In genomic region chr5:150409451-150410045, GRCm38 (mm10) we compare ENCODE assay signal across 12 mouse cellular contexts.
DNase-seq lines count a peak whose midpoint lies in the region; ATAC-seq and TF ChIP-seq lines count a peak whose summit lies in the region.
"Had no signal": no experiment of that assay in that cellular context is flagged by ENCODE, and none has a peak within 500 bp of the region (broad histone marks: within the 10 kb centered on the region; RNA-seq: fewer than 3 reads in every experiment).

No protein-coding gene starts in this region.

- H3K4me2 ChIP-seq in heart, embryonic 13.5 days = no peak overlapping the region
- H3K4me2 ChIP-seq in midbrain, embryonic 16.5 days (ENCODE audit: low read length) = no peak overlapping the region
- H3K4me2 ChIP-seq: embryonic facial prominence, embryonic 13.5 days; hindbrain, embryonic 14.5 days had no signal

- H3K27me3 ChIP-seq in heart, embryonic 13.5 days (replicated peaks) = no peaks in the 10 kb centered on the region
- H3K27me3 ChIP-seq in midbrain, embryonic 16.5 days (ENCODE audit: control insufficient read depth, insufficient read depth, low read depth, low read length) = no peaks in the 10 kb centered on the region
- H3K27me3 ChIP-seq in cerebellum, adult 2 months (ENCODE audit: control insufficient read depth, insufficient read depth, low read length) = no peaks in the 10 kb centered on the region
- H3K27me3 ChIP-seq: embryonic facial prominence, embryonic 13.5 days had no signal

- H3K9me3 ChIP-seq in heart, embryonic 13.5 days = peaks cover 8% of the 10 kb centered on the region; the same call in 1 of the 2 replicates
- H3K9me3 ChIP-seq in midbrain, embryonic 16.5 days (replicated peaks; ENCODE audit: control insufficient read depth, low read length, poor library complexity, severe bottlenecking) = peaks cover 3% of the 10 kb centered on the region; the same call in 1 of the 2 replicates
- H3K9me3 ChIP-seq: embryonic facial prominence, embryonic 13.5 days had no signal

- no peak for ATAC-seq in heart, embryonic 13.5 days (ENCODE audit: extremely low read depth, insufficient number of reproducible peaks, low FRiP score, low TSS enrichment)
- peak; percentile 14 for ATAC-seq in activated CD4-positive, CD25-positive, alpha-beta regulatory T cell, adult 4 months
- ATAC-seq in midbrain, embryonic 16.5 days = no peak

- H3K9ac ChIP-seq in heart, embryonic 13.5 days = no peak overlapping the region
- no peak overlapping the region for H3K9ac ChIP-seq in midbrain, embryonic 16.5 days (ENCODE audit: low read depth, low read length)
- H3K9ac ChIP-seq: embryonic facial prominence, embryonic 13.5 days; hindbrain, embryonic 14.5 days had no signal

- peak overlapping the region; percentile 39 for H3K27ac ChIP-seq in heart, embryonic 13.5 days (replicated peaks)
- H3K27ac ChIP-seq in midbrain, embryonic 16.5 days (ENCODE audit: low read length) = no peak overlapping the region
- H3K27ac ChIP-seq in cerebellum, adult 2 months (ENCODE audit: insufficient read depth, low read length) = no peak overlapping the region
- H3K27ac ChIP-seq: gastrocnemius, adult 2 months; hindbrain, embryonic 14.5 days; left cerebral cortex, adult 2 months had no signal

- 59% methylated on average over 15 of the region's 15 CpGs for WGBS in heart, embryonic 13.5 days
- 76% methylated on average over 15 of the region's 15 CpGs for WGBS in midbrain, embryonic 16.5 days
- WGBS in cerebellum, adult 2 months = 74% methylated on average over 15 of the region's 15 CpGs

- H3K4me1 ChIP-seq in heart, embryonic 13.5 days = peaks cover 16% of the 10 kb centered on the region
- no peaks in the 10 kb centered on the region for H3K4me1 ChIP-seq in midbrain, embryonic 16.5 days (ENCODE audit: control insufficient read depth, insufficient read depth, low read length)
- no peaks in the 10 kb centered on the region for H3K4me1 ChIP-seq in cerebellum, adult 2 months (ENCODE audit: control insufficient read depth, insufficient read depth, low read length)

- peaks cover 55% of the 10 kb centered on the region for H3K36me3 ChIP-seq in heart, embryonic 13.5 days
- H3K36me3 ChIP-seq in midbrain, embryonic 16.5 days (ENCODE audit: control insufficient read depth, insufficient read depth, low read length) = peaks cover 36% of the 10 kb centered on the region

- no peak overlapping the region for H3K4me3 ChIP-seq in heart, embryonic 13.5 days
- no peak overlapping the region for H3K4me3 ChIP-seq in midbrain, embryonic 16.5 days (ENCODE audit: low read depth, low read length)
- no peak overlapping the region for H3K4me3 ChIP-seq in cerebellum, adult 2 months (replicated peaks; ENCODE audit: insufficient read depth, low read depth, low read length)
- H3K4me3 ChIP-seq: embryonic facial prominence, embryonic 13.5 days; gastrocnemius, adult 2 months; left cerebral cortex, adult 2 months had no signal

- TF ChIP-seq POLR2A in cerebellum, adult 2 months (IDR thresholded peaks at IDR 0.05; ENCODE audit: borderline replicate concordance, insufficient read depth, low read length) = no peak

- no peak for TF ChIP-seq CTCF in cerebellum, adult 2 months (IDR thresholded peaks at IDR 0.05; ENCODE audit: borderline replicate concordance, insufficient read depth, low read depth, low read length)

- DNase-seq in heart, adult 8-10 months (ENCODE audit: low spot score) = no peak
- peak; percentile 6 for DNase-seq in fibroblast of lung, adult 2 months (ENCODE audit: low read depth)
- DNase-seq in kidney, postnatal 25 days = peak; percentile 17 to 51
- DNase-seq in right cerebral cortex, postnatal 14 days = no peak
- DNase-seq in cerebellum, adult 2 months = no peak
- DNase-seq: gastrocnemius, adult 2 months had no signal

Comparison
In these comparisons a context has a peak if more than half of its experiments do, and no peak if none do; other contexts are left out.
1. DNase-seq: peak in fibroblast of lung, adult 2 months (single experiment) and kidney, postnatal 25 days (2 of 2); none in heart, adult 8-10 months (single experiment), right cerebral cortex, postnatal 14 days (single experiment) and cerebellum, adult 2 months (0 of 2).